Mouse (Mus musculus): ENCODE measurements around the gene Il18bp. TPM values are rescaled to one million over a fixed set of nuclear protein-coding genes. Genes with fewer than 3 reads are reported as not detected.

Gene Il18bp
- total RNA-seq, 2 experiments from 2014 or later: 7.7 to 8.0 TPM

Other genes with a start within 250 kb of the Il18bp start
- not detected for gene Phox2a, start 200.4 kb downstream of the Il18bp start, total RNA-seq (2021)
- gene Inppl1, start 180.5 kb downstream of the Il18bp start, total RNA-seq (2021): 10 to 100 TPM; 23.0 to 27.3 TPM
- gene Folr2, start 161.5 kb downstream of the Il18bp start, total RNA-seq (2021): under 1 TPM; 0.76 to 0.83 TPM
- gene Anapc15, start 155.0 kb downstream of the Il18bp start, total RNA-seq (2021): 10 to 100 TPM; 29.5 to 32.7 TPM
- gene Folr1, start 147.9 kb downstream of the Il18bp start, total RNA-seq (2021): 1 to 10 TPM; 4.2 to 5.7 TPM
- 100 to 1,000 TPM; 102 TPM for gene Lamtor1, start 112.8 kb downstream of the Il18bp start, total RNA-seq (2021)
- under 1 TPM in 1 of 2 experiments, not detected in 1; 0.11 TPM for gene Tomt, start 112.3 kb downstream of the Il18bp start, total RNA-seq (2021)
- gene Lrrc51, start 84.8 kb downstream of the Il18bp start, total RNA-seq (2021): 1 to 10 TPM; 3.9 to 4.5 TPM
- gene Numa1, start 84.6 kb downstream of the Il18bp start, total RNA-seq (2021): 10 to 100 TPM; 58.5 to 60.8 TPM
- gene Rnf121, start 46.8 kb upstream of the Il18bp start, total RNA-seq (2021): 10 to 100 TPM; 38.4 to 49.9 TPM
- 10 to 100 TPM; 20.4 to 22.5 TPM for gene Xndc1, start 46.8 kb upstream of the Il18bp start, total RNA-seq (2021)
- gene Xntrpc, start 47.0 kb upstream of the Il18bp start, total RNA-seq (2021): 1 to 10 TPM; 1.4 to 1.8 TPM
- gene Trpc2, start 64.4 kb upstream of the Il18bp start, total RNA-seq (2021): under 1 TPM; 0.74 to 0.77 TPM
- gene Art1, start 83.1 kb upstream of the Il18bp start, total RNA-seq (2021): not detected
- gene Art5, start 90.8 kb upstream of the Il18bp start, total RNA-seq (2021): not detected
- under 1 TPM; 0.18 to 0.55 TPM for gene Chrna10, start 98.1 kb upstream of the Il18bp start, total RNA-seq (2021)
- gene Nup98, start 191.5 kb upstream of the Il18bp start, total RNA-seq (2021): 10 to 100 TPM; 32.2 to 37.2 TPM
- gene Pgap2, start 191.5 kb upstream of the Il18bp start, total RNA-seq (2021): 10 to 100 TPM; 26.3 to 27.6 TPM
- 10 to 100 TPM; 19.5 to 26.0 TPM for gene Rhog, start 237.4 kb upstream of the Il18bp start, total RNA-seq (2021)
- gene Stim1, start 249.1 kb upstream of the Il18bp start, total RNA-seq (2021): 10 to 100 TPM; 84.7 to 88.7 TPM